Mouse (Mus musculus): ENCODE results near the gene Vmn1r210. TPM values are rescaled to one million over a fixed set of nuclear protein-coding genes. Genes with fewer than 3 reads are reported as not detected.
"Not testable (repeated sequence)": the region's sequence is repeated elsewhere in the genome, so short reads cannot be mapped to it uniquely, and the experiment has no call there.

The Vmn1r210 gene
- not detected in 2 replicates for polyA plus RNA-seq (2015; fragmentation: Nextera tagmentation; extraction: Ambion mirVana)

GRCm38 (mm10) chr13:22831248-22831647 is at the start of gene Vmn1r210:
Gene Vmn1r210 (minus strand): TSS chr13:22831348.
- H3K9ac ChIP-seq (replicated peaks) = no peak within 1 kb of the TSS
- 70% methylated on average over 4 of the region's 4 CpGs for WGBS

GRCm38 (mm10) chr13:22879257-22879656 is 48.1 kb upstream of the Vmn1r210 start:
- ATAC-seq = no peak
- WGBS = 100% methylated on average over 1 of the region's 1 CpGs
- H3K4me1 ChIP-seq (replicated peaks) = no peaks in the 10 kb centered on the region
- no peak overlapping the region for H3K4me2 ChIP-seq (replicated peaks)
- no peak overlapping the region for H3K9ac ChIP-seq (replicated peaks)
- no peaks in the 10 kb centered on the region for H3K36me3 ChIP-seq
- no peak overlapping the region for H3K27ac ChIP-seq
- H3K4me3 ChIP-seq (replicated peaks) = no peak overlapping the region
- no peaks in the 10 kb centered on the region for H3K27me3 ChIP-seq
- H3K9me3 ChIP-seq = peaks cover 4% of the 10 kb centered on the region; the same call in 1 of the 2 replicates

More at GRCm38 (mm10) chr13:22831248-22831647, at the start of gene Vmn1r210:
- Histone ChIP-seq H3K36me3 (no peaks in the 10 kb centered on the region), H3K4me2 (replicated peaks) (no peak within 1 kb of the TSS), H3K27me3 (no peaks in the 10 kb centered on the region), H3K27ac (no peak within 1 kb of the TSS), H3K4me3 (replicated peaks) (no peak within 1 kb of the TSS), H3K4me1 (replicated peaks) (no peaks in the 10 kb centered on the region; the same call in 1 of the 2 replicates), H3K9me3 (no peaks in the 10 kb centered on the region)
- ATAC-seq = no peak

GRCm38 (mm10) chr13:22857461-22857860 is 26.3 kb upstream of the Vmn1r210 start, which contains the start of gene Vmn1r211:
Gene Vmn1r211 (minus strand): TSS chr13:22857561.
- no peak within 1 kb of the TSS for H3K4me2 ChIP-seq (replicated peaks)
- no peak within 1 kb of the TSS for H3K9ac ChIP-seq (replicated peaks)
- H3K9me3 ChIP-seq = no peaks in the 10 kb centered on the region
- ATAC-seq = no peak
- no peak within 1 kb of the TSS for H3K4me3 ChIP-seq (replicated peaks)
- no peak within 1 kb of the TSS for H3K27ac ChIP-seq
- H3K4me1 ChIP-seq (replicated peaks) = no peaks in the 10 kb centered on the region
- no peaks in the 10 kb centered on the region for H3K27me3 ChIP-seq
- no peaks in the 10 kb centered on the region for H3K36me3 ChIP-seq
- 70% methylated on average over 1 of the region's 1 CpGs for WGBS

- ATAC-seq = no peak
- WGBS = 73% methylated on average over 4 of the region's 4 CpGs
These were observed 23.6 kb upstream of the Vmn1r210 start for GRCm38 (mm10) chr13:22854760-22855159.

GRCm38 (mm10) chr13:22846798-22847197 is 15.7 kb upstream of the Vmn1r210 start:
- H3K9ac ChIP-seq (replicated peaks) = no peak overlapping the region
- no peaks in the 10 kb centered on the region for H3K9me3 ChIP-seq
- no peaks in the 10 kb centered on the region for H3K4me1 ChIP-seq (replicated peaks)
- no peaks in the 10 kb centered on the region for H3K36me3 ChIP-seq
- 78% methylated on average over 1 of the region's 1 CpGs for WGBS
- no peak overlapping the region for H3K27ac ChIP-seq
- H3K4me3 ChIP-seq (replicated peaks) = no peak overlapping the region
- H3K27me3 ChIP-seq = no peaks in the 10 kb centered on the region
- no peak for ATAC-seq
- H3K4me2 ChIP-seq (replicated peaks) = no peak overlapping the region

More at GRCm38 (mm10) chr13:22854760-22855159, 23.6 kb upstream of the Vmn1r210 start:
- no peak overlapping the region for H3K4me3 ChIP-seq (replicated peaks)
- H3K27me3 ChIP-seq = no peaks in the 10 kb centered on the region
- no peak overlapping the region for H3K27ac ChIP-seq
- no peak overlapping the region for H3K9ac ChIP-seq (replicated peaks)
- H3K4me1 ChIP-seq (replicated peaks) = no peaks in the 10 kb centered on the region
- H3K4me2 ChIP-seq (replicated peaks) = no peak overlapping the region
- H3K36me3 ChIP-seq = no peaks in the 10 kb centered on the region
- no peaks in the 10 kb centered on the region for H3K9me3 ChIP-seq

- not testable (repeated sequence) for H3K9ac ChIP-seq (replicated peaks); H3K27me3 ChIP-seq; H3K9me3 ChIP-seq; H3K4me3 ChIP-seq (replicated peaks); H3K4me1 ChIP-seq (replicated peaks); ATAC-seq; H3K27ac ChIP-seq; H3K4me2 ChIP-seq (replicated peaks); H3K36me3 ChIP-seq
- 38% methylated on average over 3 of the region's 3 CpGs for WGBS
These were observed 13.2 kb upstream of the Vmn1r210 start for GRCm38 (mm10) chr13:22844304-22844703.

- not testable (repeated sequence) for H3K27ac ChIP-seq; ATAC-seq; H3K4me1 ChIP-seq (replicated peaks); H3K9ac ChIP-seq (replicated peaks); H3K36me3 ChIP-seq; H3K9me3 ChIP-seq; H3K27me3 ChIP-seq; H3K4me2 ChIP-seq (replicated peaks); H3K4me3 ChIP-seq (replicated peaks)
- WGBS = 40% methylated on average over 7 of the region's 7 CpGs
These were observed 1.8 kb downstream of the Vmn1r210 start for GRCm38 (mm10) chr13:22829395-22829794.

GRCm38 (mm10) chr13:22821601-22822000 is 9.5 kb downstream of the Vmn1r210 start:
- not testable (repeated sequence) for H3K9me3 ChIP-seq; H3K27me3 ChIP-seq; H3K9ac ChIP-seq (replicated peaks); H3K27ac ChIP-seq; H3K4me2 ChIP-seq (replicated peaks); H3K4me3 ChIP-seq (replicated peaks); ATAC-seq; H3K4me1 ChIP-seq (replicated peaks); H3K36me3 ChIP-seq
- WGBS = 90% methylated on average over 1 of the region's 1 CpGs

- H3K27me3 ChIP-seq; H3K4me1 ChIP-seq (replicated peaks); H3K9me3 ChIP-seq; H3K4me3 ChIP-seq (replicated peaks); H3K4me2 ChIP-seq (replicated peaks); H3K36me3 ChIP-seq; H3K27ac ChIP-seq; ATAC-seq; H3K9ac ChIP-seq (replicated peaks): not testable (repeated sequence)
These were observed 21.6 kb downstream of the Vmn1r210 start, which contains the start of gene Vmn1r209 for GRCm38 (mm10) chr13:22809582-22809981. Gene Vmn1r209 (minus strand): TSS chr13:22809682.

GRCm38 (mm10) chr13:22788096-22788495 is 43.1 kb downstream of the Vmn1r210 start:
- H3K4me1 ChIP-seq (replicated peaks); H3K9me3 ChIP-seq; H3K27me3 ChIP-seq; H3K27ac ChIP-seq; ATAC-seq; H3K4me3 ChIP-seq (replicated peaks); H3K4me2 ChIP-seq (replicated peaks); H3K9ac ChIP-seq (replicated peaks); H3K36me3 ChIP-seq: not testable (repeated sequence)
- WGBS = 75% methylated on average over 3 of the region's 3 CpGs

GRCm38 (mm10) chr13:22784159-22784558 is 47.0 kb downstream of the Vmn1r210 start:
- H3K9ac ChIP-seq (replicated peaks); H3K4me1 ChIP-seq (replicated peaks); H3K4me3 ChIP-seq (replicated peaks); ATAC-seq; H3K27me3 ChIP-seq; H3K36me3 ChIP-seq; H3K4me2 ChIP-seq (replicated peaks); H3K27ac ChIP-seq; H3K9me3 ChIP-seq: not testable (repeated sequence)

- not testable (repeated sequence) for H3K27ac ChIP-seq; H3K36me3 ChIP-seq; H3K4me3 ChIP-seq (replicated peaks); H3K4me2 ChIP-seq (replicated peaks); H3K27me3 ChIP-seq; H3K9ac ChIP-seq (replicated peaks); ATAC-seq; H3K9me3 ChIP-seq; H3K4me1 ChIP-seq (replicated peaks)
- no CpG with 5 or more reads among the region's 7 CpGs for WGBS
These were observed 53.8 kb downstream of the Vmn1r210 start, which contains the start of gene Vmn1r208 for GRCm38 (mm10) chr13:22777300-22777699. Gene Vmn1r208 (minus strand): TSS chr13:22777400.

Data from midbrain, embryonic 13.5 days (tissue).